Mouse (Mus musculus): ENCODE measurements around the gene Fcamr. TPM values are rescaled to one million over a fixed set of nuclear protein-coding genes. Genes with fewer than 3 reads are reported as not detected.

Fcamr gene
- polyA plus RNA-seq, 1 experiment from 2014 or later: not detected

GRCm38 (mm10) chr1:130779867-130780266, 20.8 kb upstream of the Fcamr start:
- no peak overlapping the region for H3K27ac ChIP-seq
- H3K9me3 ChIP-seq: no peaks in the 10 kb centered on the region
- H3K4me1 ChIP-seq: no peaks in the 10 kb centered on the region
- ATAC-seq (ENCODE audit: borderline replicate concordance, extremely low read depth, low FRiP score, low TSS enrichment): no peak
- H3K4me3 ChIP-seq: no peak overlapping the region
- no peaks in the 10 kb centered on the region for H3K36me3 ChIP-seq
- H3K9ac ChIP-seq: no peak overlapping the region
- no peak overlapping the region for H3K4me2 ChIP-seq
- no peaks in the 10 kb centered on the region for H3K27me3 ChIP-seq
- WGBS: 77% methylated on average over 3 of the region's 3 CpGs

DNA sequence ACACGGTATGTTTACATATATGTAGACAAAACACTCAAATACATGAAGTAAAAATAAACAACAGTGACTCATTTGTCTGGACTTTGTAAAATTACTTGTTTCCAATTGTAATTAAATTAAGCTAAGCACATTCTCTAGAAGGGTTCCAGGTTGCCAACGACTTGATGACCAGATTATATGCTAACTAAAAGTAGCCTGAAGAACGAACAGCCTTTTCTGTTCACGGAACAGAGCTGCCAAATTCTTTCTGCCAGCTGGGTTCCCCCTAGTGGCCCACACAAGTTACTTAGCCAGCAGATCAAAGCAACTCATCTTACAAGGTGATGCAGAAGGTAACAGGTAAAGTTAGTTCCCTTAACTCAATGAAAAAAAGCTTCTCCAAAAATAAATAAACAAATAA, 16.6 kb upstream of the Fcamr start:
- 11% methylated on average over 4 of the region's 4 CpGs for WGBS
- H3K27ac ChIP-seq: no peak overlapping the region
- H3K27me3 ChIP-seq: no peaks in the 10 kb centered on the region
- no peak overlapping the region for H3K9ac ChIP-seq
- no peak for ATAC-seq (ENCODE audit: borderline replicate concordance, extremely low read depth, low FRiP score, low TSS enrichment)
- H3K4me3 ChIP-seq: no peak overlapping the region
- H3K9me3 ChIP-seq: no peaks in the 10 kb centered on the region
- no peaks in the 10 kb centered on the region for H3K4me1 ChIP-seq
- no peak overlapping the region for H3K4me2 ChIP-seq
- H3K36me3 ChIP-seq: no peaks in the 10 kb centered on the region

DNA sequence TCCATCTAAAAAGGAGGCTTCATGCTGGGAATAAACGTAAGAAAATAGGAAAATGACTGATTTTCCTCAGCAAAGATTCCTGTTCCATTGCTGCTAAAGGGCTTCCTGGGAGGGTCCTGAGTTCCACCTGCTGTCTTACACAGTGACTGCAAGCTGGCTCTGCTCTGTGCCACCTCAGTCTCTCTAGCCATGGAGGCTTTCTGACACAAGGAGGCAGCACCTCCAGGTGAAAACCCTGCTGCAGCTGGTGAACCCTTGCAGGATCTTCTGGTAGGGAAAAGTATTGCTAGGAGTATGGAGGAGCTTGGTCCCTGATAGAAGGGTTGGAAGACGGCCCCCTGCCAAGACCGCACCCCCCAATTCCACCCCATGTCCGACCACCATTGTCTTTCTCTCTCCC, 13.7 kb upstream of the Fcamr start:
- Histone ChIP-seq H3K9me3 (no peaks in the 10 kb centered on the region), H3K4me1 (no peaks in the 10 kb centered on the region), H3K4me3 (no peak overlapping the region), H3K27ac (no peak overlapping the region), H3K27me3 (no peaks in the 10 kb centered on the region), H3K36me3 (no peaks in the 10 kb centered on the region), H3K9ac (no peak overlapping the region), H3K4me2 (no peak overlapping the region)
- 35% methylated on average over 4 of the region's 4 CpGs for WGBS
- no peak for ATAC-seq (ENCODE audit: borderline replicate concordance, extremely low read depth, low FRiP score, low TSS enrichment)

GRCm38 (mm10) chr1:130789512-130790451, 10.9 kb upstream of the Fcamr start:
- Histone ChIP-seq H3K4me3 (no peak overlapping the region), H3K9me3 (no peaks in the 10 kb centered on the region), H3K36me3 (no peaks in the 10 kb centered on the region), H3K4me2 (no peak overlapping the region), H3K4me1 (no peaks in the 10 kb centered on the region), H3K9ac (no peak overlapping the region), H3K27ac (no peak overlapping the region), H3K27me3 (no peaks in the 10 kb centered on the region)
- 0 out of 2 replicates have a peak, but pooled peaks have one; percentile 23 for ATAC-seq (ENCODE audit: borderline replicate concordance, extremely low read depth, low FRiP score, low TSS enrichment)
- WGBS: 50% methylated on average over 3 of the region's 3 CpGs

GRCm38 (mm10) chr1:130795331-130795730, 5.4 kb upstream of the Fcamr start:
- Histone ChIP-seq H3K4me1 (no peaks in the 10 kb centered on the region), H3K9me3 (no peaks in the 10 kb centered on the region), H3K4me3 (no peak overlapping the region), H3K36me3 (no peaks in the 10 kb centered on the region), H3K27ac (no peak overlapping the region), H3K9ac (no peak overlapping the region), H3K27me3 (no peaks in the 10 kb centered on the region), H3K4me2 (no peak overlapping the region)
- 65% methylated on average over 2 of the region's 2 CpGs for WGBS
- ATAC-seq (ENCODE audit: borderline replicate concordance, extremely low read depth, low FRiP score, low TSS enrichment): no peak

DNA sequence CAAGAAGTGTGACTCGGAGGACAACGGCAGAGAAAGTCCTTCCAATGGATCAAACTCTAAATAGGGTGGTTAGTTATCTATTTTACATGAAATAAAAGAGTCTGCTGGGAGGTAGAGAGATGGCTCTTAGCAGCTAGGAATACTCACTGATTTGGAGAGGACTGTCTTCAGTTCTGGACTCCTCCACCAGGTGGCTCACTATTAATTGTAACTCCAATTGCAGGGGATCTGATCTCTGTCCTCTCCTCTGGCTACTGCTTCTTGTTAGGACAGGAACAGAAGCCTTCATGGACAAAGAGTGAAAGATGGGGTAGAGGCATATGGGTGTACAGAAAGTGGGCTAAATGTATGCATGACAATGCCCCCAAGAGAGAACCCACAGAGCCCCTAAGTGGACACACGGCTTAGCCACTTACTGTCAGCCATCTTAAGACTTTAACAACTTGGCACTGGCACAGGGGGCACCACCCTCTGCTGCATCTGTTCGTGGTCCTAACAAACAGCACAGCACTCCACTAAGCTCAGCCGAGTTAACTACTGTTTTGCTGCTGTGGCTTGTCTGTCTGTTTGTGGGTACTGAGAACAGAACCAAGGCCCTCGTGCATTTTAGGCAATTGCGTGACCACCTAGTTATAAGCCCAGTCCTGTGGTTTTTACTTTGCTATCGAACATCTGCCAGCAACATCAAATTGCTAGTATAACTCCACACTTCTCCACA, 3.6 kb upstream of the Fcamr start:
- H3K4me1 ChIP-seq: no peaks in the 10 kb centered on the region
- no peak overlapping the region for H3K4me3 ChIP-seq
- ATAC-seq (ENCODE audit: borderline replicate concordance, extremely low read depth, low FRiP score, low TSS enrichment): no peak
- WGBS: 72% methylated on average over 8 of the region's 8 CpGs
- no peak overlapping the region for H3K9ac ChIP-seq
- no peak overlapping the region for H3K27ac ChIP-seq
- H3K36me3 ChIP-seq: no peaks in the 10 kb centered on the region
- H3K27me3 ChIP-seq: no peaks in the 10 kb centered on the region
- H3K4me2 ChIP-seq: no peak overlapping the region
- H3K9me3 ChIP-seq: no peaks in the 10 kb centered on the region

DNA sequence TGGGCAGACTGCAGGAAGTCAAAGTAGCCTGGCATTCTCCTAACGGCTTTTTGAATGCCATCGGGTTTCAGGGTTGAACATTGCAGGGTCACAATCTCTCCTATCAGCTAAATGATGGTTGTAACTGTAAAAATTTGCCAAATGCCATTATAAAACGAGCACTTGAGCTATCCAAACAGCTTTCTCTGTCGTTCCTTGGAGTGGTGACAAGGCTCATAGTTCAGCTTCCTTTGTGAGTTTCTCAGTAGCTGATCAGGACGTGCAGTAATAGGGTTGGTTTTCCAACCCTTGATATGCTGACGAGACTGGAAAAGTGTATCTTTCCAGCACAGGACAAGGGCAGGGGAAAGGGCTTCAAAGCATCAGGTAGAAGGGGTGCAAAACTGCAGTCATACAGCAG, 2.7 kb upstream of the Fcamr start:
- H3K36me3 ChIP-seq: no peaks in the 10 kb centered on the region
- H3K9ac ChIP-seq: no peak overlapping the region
- no peaks in the 10 kb centered on the region for H3K4me1 ChIP-seq
- H3K9me3 ChIP-seq: no peaks in the 10 kb centered on the region
- 41% methylated on average over 6 of the region's 6 CpGs for WGBS
- H3K27ac ChIP-seq: no peak overlapping the region
- no peak overlapping the region for H3K4me3 ChIP-seq
- no peak overlapping the region for H3K4me2 ChIP-seq
- no peaks in the 10 kb centered on the region for H3K27me3 ChIP-seq
- ATAC-seq (ENCODE audit: borderline replicate concordance, extremely low read depth, low FRiP score, low TSS enrichment): no peak

GRCm38 (mm10) chr1:130798551-130798950, 2.2 kb upstream of the Fcamr start:
- WGBS: 62% methylated on average over 3 of the region's 3 CpGs
- Histone ChIP-seq H3K36me3 (no peaks in the 10 kb centered on the region), H3K4me1 (no peaks in the 10 kb centered on the region), H3K4me3 (no peak overlapping the region), H3K27ac (no peak overlapping the region), H3K4me2 (no peak overlapping the region), H3K9ac (no peak overlapping the region), H3K9me3 (no peaks in the 10 kb centered on the region), H3K27me3 (no peaks in the 10 kb centered on the region)
- no peak for ATAC-seq (ENCODE audit: borderline replicate concordance, extremely low read depth, low FRiP score, low TSS enrichment)

DNA sequence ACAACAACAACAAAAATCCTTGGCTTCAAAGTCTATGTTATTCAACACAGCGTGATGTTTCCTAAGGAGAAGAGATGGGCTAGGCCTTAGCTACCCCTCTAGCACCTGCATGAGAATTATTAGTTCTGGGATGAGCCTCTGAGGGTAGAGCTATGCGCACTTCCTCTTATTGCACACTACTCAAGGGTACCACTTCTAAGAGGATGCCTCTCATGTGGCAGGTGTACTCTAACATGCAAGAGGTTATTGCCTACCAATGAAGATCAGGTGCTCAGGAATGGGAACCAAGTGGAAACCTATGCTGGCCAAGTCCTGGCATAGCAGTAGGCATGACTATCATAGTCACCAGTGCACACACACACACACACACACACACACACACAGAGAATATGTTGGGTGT, 1.3 kb upstream of the Fcamr start:
- no peak overlapping the region for H3K9ac ChIP-seq
- no peak for ATAC-seq (ENCODE audit: borderline replicate concordance, extremely low read depth, low FRiP score, low TSS enrichment)
- H3K4me3 ChIP-seq: no peak overlapping the region
- H3K36me3 ChIP-seq: no peaks in the 10 kb centered on the region
- 87% methylated on average over 2 of the region's 2 CpGs for WGBS
- no peaks in the 10 kb centered on the region for H3K4me1 ChIP-seq
- H3K9me3 ChIP-seq: no peaks in the 10 kb centered on the region
- H3K27ac ChIP-seq: no peak overlapping the region
- no peaks in the 10 kb centered on the region for H3K27me3 ChIP-seq
- no peak overlapping the region for H3K4me2 ChIP-seq

DNA sequence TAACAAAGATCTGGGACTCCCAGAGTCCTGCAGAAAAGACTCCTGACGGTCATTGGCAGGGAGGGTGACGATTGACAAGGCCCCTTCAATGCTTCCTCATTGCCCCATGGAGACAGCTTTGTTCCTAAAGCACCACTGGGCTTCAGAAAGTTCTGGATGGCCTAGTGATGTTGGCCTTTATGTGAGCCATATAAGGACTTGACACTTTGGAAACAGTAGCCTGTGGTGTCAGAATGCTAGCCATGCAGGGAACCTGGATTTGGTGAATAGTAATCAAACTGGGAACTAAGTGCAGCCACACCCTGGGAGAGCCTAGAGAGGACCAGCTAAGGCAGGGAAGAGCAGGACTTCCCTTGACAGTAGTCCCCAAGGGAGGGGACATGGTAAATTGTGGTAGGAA, 809 bp downstream of the Fcamr start:
- no peak overlapping the region for H3K4me3 ChIP-seq
- no peaks in the 10 kb centered on the region for H3K4me1 ChIP-seq
- no peak overlapping the region for H3K4me2 ChIP-seq
- no peak overlapping the region for H3K9ac ChIP-seq
- 63% methylated on average over 2 of the region's 2 CpGs for WGBS
- no peaks in the 10 kb centered on the region for H3K36me3 ChIP-seq
- no peaks in the 10 kb centered on the region for H3K9me3 ChIP-seq
- H3K27ac ChIP-seq: no peak overlapping the region
- no peaks in the 10 kb centered on the region for H3K27me3 ChIP-seq
- no peak for ATAC-seq (ENCODE audit: borderline replicate concordance, extremely low read depth, low FRiP score, low TSS enrichment)

DNA sequence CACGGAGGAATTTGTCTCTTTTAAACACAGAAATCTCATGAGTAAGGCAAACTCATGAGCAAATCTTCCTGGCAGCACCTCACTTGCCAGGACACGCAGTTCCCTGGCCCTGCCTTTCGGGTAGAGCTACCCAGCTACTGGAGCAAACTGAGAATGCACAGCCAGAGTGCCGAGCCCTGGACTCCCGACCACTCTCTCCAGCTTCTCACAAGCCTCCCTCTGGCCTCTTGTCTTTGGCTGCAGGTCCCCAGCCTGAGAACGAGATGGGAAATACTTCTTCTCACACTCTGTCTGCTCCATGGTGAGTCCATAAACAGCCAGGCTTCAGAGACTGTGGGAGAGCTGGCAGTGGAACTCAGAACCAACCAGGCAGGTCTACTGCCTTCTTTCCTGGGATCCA, 2.3 kb downstream of the Fcamr start:
- Histone ChIP-seq H3K4me2 (no peak overlapping the region), H3K27ac (no peak overlapping the region), H3K4me3 (no peak overlapping the region), H3K4me1 (no peaks in the 10 kb centered on the region), H3K36me3 (no peaks in the 10 kb centered on the region), H3K9me3 (no peaks in the 10 kb centered on the region), H3K27me3 (no peaks in the 10 kb centered on the region), H3K9ac (no peak overlapping the region)
- no peak for ATAC-seq (ENCODE audit: borderline replicate concordance, extremely low read depth, low FRiP score, low TSS enrichment)
- WGBS: 50% methylated on average over 6 of the region's 6 CpGs

DNA sequence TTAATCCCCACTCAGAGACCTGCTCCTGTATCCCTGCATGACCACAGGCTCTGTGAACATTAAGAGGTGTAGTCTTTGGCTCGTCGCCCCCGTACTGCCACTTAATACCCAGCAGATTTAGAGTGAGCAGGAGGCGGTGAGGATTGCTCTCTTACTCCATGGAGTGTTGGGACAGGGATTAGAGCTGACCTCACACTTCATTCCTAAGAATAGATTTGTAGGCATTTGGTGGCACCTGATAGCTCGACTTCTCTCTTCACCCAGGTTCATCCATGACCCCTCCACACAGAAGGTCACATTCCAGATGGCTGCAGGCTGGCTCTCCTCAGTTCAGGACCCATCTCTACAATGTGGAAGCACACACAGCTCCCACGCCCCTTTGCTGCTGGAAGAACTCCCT, 3.6 kb downstream of the Fcamr start:
- WGBS: 32% methylated on average over 6 of the region's 6 CpGs
- H3K4me2 ChIP-seq: no peak overlapping the region
- no peaks in the 10 kb centered on the region for H3K4me1 ChIP-seq
- H3K9me3 ChIP-seq: no peaks in the 10 kb centered on the region
- H3K9ac ChIP-seq: no peak overlapping the region
- H3K27ac ChIP-seq: no peak overlapping the region
- no peaks in the 10 kb centered on the region for H3K36me3 ChIP-seq
- ATAC-seq (ENCODE audit: borderline replicate concordance, extremely low read depth, low FRiP score, low TSS enrichment): no peak
- H3K4me3 ChIP-seq: no peak overlapping the region
- H3K27me3 ChIP-seq: no peaks in the 10 kb centered on the region

All from lung, embryonic 15.5 days (tissue).